Mouse (Mus musculus): Measurements from ENCODE around the gene Trp53tg5. TPM values are rescaled to one million over a fixed set of nuclear protein-coding genes. Genes with fewer than 3 reads are reported as not detected.

The Trp53tg5 gene
- polyA plus RNA-seq, 1 experiment from 2014 or later, result not detected

DNA sequence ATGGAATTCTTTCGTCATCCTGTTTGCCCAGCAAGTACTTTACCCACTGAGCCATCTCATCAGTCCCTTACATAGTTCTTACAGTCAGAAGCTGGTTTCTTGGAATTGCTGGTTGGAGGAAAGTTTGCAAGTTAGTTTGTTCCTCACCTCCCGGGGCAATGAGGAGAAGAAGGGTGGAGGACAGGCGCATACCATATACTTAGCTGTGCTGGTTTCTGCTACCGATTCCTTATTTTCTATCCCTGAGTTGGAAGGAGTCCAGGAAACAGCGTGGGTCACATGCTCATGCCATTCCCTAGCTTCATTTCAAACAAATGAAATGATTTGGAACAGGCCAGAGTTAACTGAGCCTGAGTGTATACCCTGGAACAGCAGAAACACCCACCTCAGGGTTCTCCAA is 24.6 kb downstream of the Trp53tg5 start:
- H3K9me3 ChIP-seq (ENCODE audit: control insufficient read depth, low read length), result no peaks in the 10 kb centered on the region
- ATAC-seq (ENCODE audit: low FRiP score, low TSS enrichment) (no peak), DNase-seq (no peak)
- no peaks in the 10 kb centered on the region for H3K27me3 ChIP-seq (ENCODE audit: control insufficient read depth, insufficient read depth, low read length)
- H3K36me3 ChIP-seq (ENCODE audit: control insufficient read depth, insufficient read depth, low read length), result no peaks in the 10 kb centered on the region
- no peaks in the 10 kb centered on the region for H3K4me1 ChIP-seq (ENCODE audit: control insufficient read depth, insufficient read depth, low read length)
- no peak overlapping the region for H3K9ac ChIP-seq (replicated peaks; ENCODE audit: low read length)
- 74% methylated on average over 5 of the region's 5 CpGs for WGBS
- no peak overlapping the region for H3K4me2 ChIP-seq (ENCODE audit: low read length)
- no peak overlapping the region for H3K4me3 ChIP-seq (replicated peaks; ENCODE audit: low read depth, low read length)
- H3K27ac ChIP-seq (replicated peaks; ENCODE audit: low read depth, low read length), result no peak overlapping the region

DNA sequence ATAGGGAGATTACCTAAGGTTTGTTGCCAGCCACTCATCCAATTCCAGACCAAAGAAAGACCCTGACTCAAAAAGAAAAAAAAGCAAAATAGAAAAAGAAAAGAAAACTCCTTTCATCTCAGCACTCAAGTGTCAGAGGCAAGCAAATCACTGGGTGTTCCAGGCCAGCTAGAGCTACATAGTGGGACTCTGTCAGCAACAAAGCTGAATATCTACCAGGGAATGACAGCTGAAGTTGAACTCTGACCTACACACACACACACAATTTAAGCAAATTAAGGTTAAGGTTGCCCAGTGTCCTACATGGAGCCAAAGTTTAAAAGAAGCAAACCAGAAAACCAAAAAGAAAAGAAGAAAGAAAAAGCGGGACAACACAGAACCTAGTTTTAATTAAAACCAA is 25.4 kb downstream of the Trp53tg5 start:
- no peak for DNase-seq
- H3K9ac ChIP-seq (replicated peaks; ENCODE audit: low read length), result no peak overlapping the region
- H3K4me3 ChIP-seq (replicated peaks; ENCODE audit: low read depth, low read length), result no peak overlapping the region
- 93% methylated on average over 1 of the region's 1 CpGs for WGBS
- no peaks in the 10 kb centered on the region for H3K9me3 ChIP-seq (ENCODE audit: control insufficient read depth, low read length)
- peaks cover 5% of the 10 kb centered on the region for H3K4me1 ChIP-seq (ENCODE audit: control insufficient read depth, insufficient read depth, low read length)
- no peaks in the 10 kb centered on the region for H3K27me3 ChIP-seq (ENCODE audit: control insufficient read depth, insufficient read depth, low read length)
- no peak overlapping the region for H3K27ac ChIP-seq (replicated peaks; ENCODE audit: low read depth, low read length)
- H3K4me2 ChIP-seq (ENCODE audit: low read length), result no peak overlapping the region
- no peak for ATAC-seq (ENCODE audit: low FRiP score, low TSS enrichment)
- no peaks in the 10 kb centered on the region for H3K36me3 ChIP-seq (ENCODE audit: control insufficient read depth, insufficient read depth, low read length)

DNA sequence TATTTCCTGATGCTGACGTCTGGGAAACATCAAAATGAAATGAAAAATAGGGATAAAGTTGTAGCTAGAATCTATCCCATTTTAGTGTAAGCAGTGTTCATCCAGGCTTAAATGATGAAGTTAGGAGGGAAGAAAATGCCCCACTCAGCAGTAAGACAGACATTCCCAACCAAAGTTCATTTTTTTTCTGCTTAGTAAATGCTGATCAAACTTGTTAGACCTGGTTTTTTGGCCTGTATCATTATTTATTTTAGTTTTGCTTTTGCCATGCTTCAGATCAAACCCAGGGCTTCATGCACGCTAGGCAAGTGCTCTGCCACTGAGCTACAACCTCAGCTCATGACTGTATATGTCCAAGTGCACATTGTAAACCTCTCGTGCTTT is 27.4 kb downstream of the Trp53tg5 start:
- ATAC-seq (ENCODE audit: low FRiP score, low TSS enrichment), result no peak
- H3K4me3 ChIP-seq (replicated peaks; ENCODE audit: low read depth, low read length), result no peak overlapping the region

DNA sequence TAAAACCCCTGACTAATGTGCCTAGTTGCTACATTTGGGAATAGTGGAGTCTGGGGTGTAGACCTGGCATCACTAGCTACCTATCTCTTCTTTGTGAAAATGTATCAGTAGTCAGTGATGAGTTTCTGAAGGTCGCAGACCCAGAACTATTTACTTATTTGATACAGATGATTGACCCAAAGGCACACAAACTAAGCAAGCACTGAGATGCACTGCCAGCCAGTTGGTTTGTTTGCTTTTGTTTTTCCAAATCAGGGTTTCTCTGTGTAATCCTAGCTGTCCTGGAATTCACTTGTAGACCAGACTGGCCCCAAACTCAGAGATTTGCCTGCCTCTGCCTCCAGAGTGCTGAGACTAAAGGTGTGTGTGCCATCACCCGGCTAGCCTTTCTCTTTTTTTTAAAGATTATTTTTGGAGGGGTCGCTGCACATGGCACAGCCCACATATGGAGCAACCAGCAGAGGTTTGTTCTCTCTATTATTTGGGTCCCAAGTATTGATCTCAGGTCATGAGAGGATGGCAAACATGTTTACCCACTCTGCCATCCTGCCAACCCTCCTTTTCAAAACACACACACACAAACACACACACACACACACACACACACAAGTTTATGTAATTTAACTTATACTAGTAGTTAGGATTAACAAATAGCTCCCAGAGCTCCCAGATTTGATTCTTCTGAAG is 28.0 kb downstream of the Trp53tg5 start:
- DNase-seq (no peak), ATAC-seq (ENCODE audit: low FRiP score, low TSS enrichment) (no peak)
- H3K9ac ChIP-seq (replicated peaks; ENCODE audit: low read length), result no peak overlapping the region
- H3K27ac ChIP-seq (replicated peaks; ENCODE audit: low read depth, low read length), result no peak overlapping the region
- H3K36me3 ChIP-seq (ENCODE audit: control insufficient read depth, insufficient read depth, low read length), result no peaks in the 10 kb centered on the region
- no peaks in the 10 kb centered on the region for H3K9me3 ChIP-seq (ENCODE audit: control insufficient read depth, low read length)
- 91% methylated on average over 3 of the region's 3 CpGs for WGBS
- peaks cover 15% of the 10 kb centered on the region for H3K27me3 ChIP-seq (ENCODE audit: control insufficient read depth, insufficient read depth, low read length)
- H3K4me2 ChIP-seq (ENCODE audit: low read length), result no peak overlapping the region
- H3K4me1 ChIP-seq (ENCODE audit: control insufficient read depth, insufficient read depth, low read length), result peaks cover 13% of the 10 kb centered on the region
- H3K4me3 ChIP-seq (replicated peaks; ENCODE audit: low read depth, low read length), result no peak overlapping the region

More for the DNA sequence above, 27.4 kb downstream of the Trp53tg5 start:
- H3K4me2 ChIP-seq (ENCODE audit: low read length), result no peak overlapping the region
- peaks cover 12% of the 10 kb centered on the region for H3K27me3 ChIP-seq (ENCODE audit: control insufficient read depth, insufficient read depth, low read length)
- DNase-seq, result no peak
- H3K9me3 ChIP-seq (ENCODE audit: control insufficient read depth, low read length), result no peaks in the 10 kb centered on the region
- H3K27ac ChIP-seq (replicated peaks; ENCODE audit: low read depth, low read length), result no peak overlapping the region
- H3K4me1 ChIP-seq (ENCODE audit: control insufficient read depth, insufficient read depth, low read length), result peaks cover 13% of the 10 kb centered on the region
- H3K36me3 ChIP-seq (ENCODE audit: control insufficient read depth, insufficient read depth, low read length), result no peaks in the 10 kb centered on the region
- no peak overlapping the region for H3K9ac ChIP-seq (replicated peaks; ENCODE audit: low read length)
- WGBS, result 78% methylated on average over 3 of the region's 3 CpGs

DNA sequence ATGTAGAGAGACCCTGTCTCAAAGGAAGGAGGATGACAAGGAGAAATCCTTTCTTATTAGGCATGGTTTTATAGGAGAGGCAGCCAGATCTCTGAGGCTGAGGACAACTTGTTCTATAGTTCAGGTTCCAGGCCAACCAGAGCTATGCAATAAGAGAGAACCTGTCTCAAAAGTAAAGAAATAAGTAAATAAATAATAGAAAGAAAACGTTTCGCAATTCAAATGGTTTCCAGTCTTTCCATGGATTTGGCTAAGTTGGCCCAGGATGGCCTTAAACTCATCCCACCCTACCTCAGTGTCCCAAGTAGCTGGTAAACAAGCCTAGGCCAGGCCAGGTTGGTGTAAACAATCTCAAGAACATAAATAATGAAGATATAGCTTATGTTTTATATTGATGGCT is 28.8 kb downstream of the Trp53tg5 start:
- no peak overlapping the region for H3K9ac ChIP-seq (replicated peaks; ENCODE audit: low read length)
- WGBS, result 91% methylated on average over 2 of the region's 2 CpGs

DNA sequence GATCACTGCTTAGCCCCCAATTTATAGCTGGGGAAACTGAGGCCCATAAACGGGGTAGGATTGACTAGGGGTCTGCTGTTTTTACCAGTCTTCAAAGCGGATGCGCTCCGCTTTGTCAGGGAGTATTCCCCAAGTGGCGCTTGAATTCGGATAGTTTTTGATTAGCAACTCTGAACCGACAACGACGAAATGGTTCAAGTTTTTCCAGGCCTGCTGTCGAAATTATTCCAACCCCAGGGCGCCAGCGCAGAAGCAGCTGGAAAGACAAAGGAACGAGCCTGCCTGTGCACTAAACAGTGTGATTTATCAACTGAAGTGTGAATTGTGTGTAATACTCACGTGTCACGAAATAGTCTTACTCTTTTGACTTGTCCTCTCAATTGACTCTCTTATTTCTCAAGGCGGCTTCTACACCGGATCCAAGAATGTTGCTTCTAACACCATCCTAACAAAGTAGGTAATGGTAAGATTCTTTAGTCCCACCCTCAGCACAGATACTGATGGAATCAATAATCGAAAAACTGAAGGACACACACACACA is 30.0 kb downstream of the Trp53tg5 start, which contains the start of gene Sdc4:
TSS of gene Sdc4 (minus strand) at position 428 of the 541 bp plus-strand sequence.
- H3K4me2 ChIP-seq (ENCODE audit: low read length), result peak within 1 kb of the TSS; percentile 96
- H3K27me3 ChIP-seq (ENCODE audit: control insufficient read depth, insufficient read depth, low read length), result peaks cover 15% of the 10 kb centered on the region
- no peak for ATAC-seq (ENCODE audit: low FRiP score, low TSS enrichment)
- 6% methylated on average over 18 of the region's 18 CpGs for WGBS
- no peaks in the 10 kb centered on the region for H3K9me3 ChIP-seq (ENCODE audit: control insufficient read depth, low read length)
- peaks cover 13% of the 10 kb centered on the region for H3K4me1 ChIP-seq (ENCODE audit: control insufficient read depth, insufficient read depth, low read length)
- no peaks in the 10 kb centered on the region for H3K36me3 ChIP-seq (ENCODE audit: control insufficient read depth, insufficient read depth, low read length)
- H3K4me3 ChIP-seq (replicated peaks; ENCODE audit: low read depth, low read length), result peak within 1 kb of the TSS; percentile 43
- peak within 1 kb of the TSS; percentile 63 for H3K9ac ChIP-seq (replicated peaks; ENCODE audit: low read length)
- H3K27ac ChIP-seq (replicated peaks; ENCODE audit: low read depth, low read length), result no peak within 1 kb of the TSS
- peak; percentile 50 for DNase-seq

More for the DNA sequence above, 28.8 kb downstream of the Trp53tg5 start:
- no peak overlapping the region for H3K4me3 ChIP-seq (replicated peaks; ENCODE audit: low read depth, low read length)
- no peak overlapping the region for H3K4me2 ChIP-seq (ENCODE audit: low read length)
- peaks cover 13% of the 10 kb centered on the region for H3K4me1 ChIP-seq (ENCODE audit: control insufficient read depth, insufficient read depth, low read length)
- H3K9me3 ChIP-seq (ENCODE audit: control insufficient read depth, low read length), result no peaks in the 10 kb centered on the region
- ATAC-seq (ENCODE audit: low FRiP score, low TSS enrichment), result no peak
- peaks cover 15% of the 10 kb centered on the region for H3K27me3 ChIP-seq (ENCODE audit: control insufficient read depth, insufficient read depth, low read length)
- no peak for DNase-seq
- H3K36me3 ChIP-seq (ENCODE audit: control insufficient read depth, insufficient read depth, low read length), result no peaks in the 10 kb centered on the region
- H3K27ac ChIP-seq (replicated peaks; ENCODE audit: low read depth, low read length), result no peak overlapping the region

DNA sequence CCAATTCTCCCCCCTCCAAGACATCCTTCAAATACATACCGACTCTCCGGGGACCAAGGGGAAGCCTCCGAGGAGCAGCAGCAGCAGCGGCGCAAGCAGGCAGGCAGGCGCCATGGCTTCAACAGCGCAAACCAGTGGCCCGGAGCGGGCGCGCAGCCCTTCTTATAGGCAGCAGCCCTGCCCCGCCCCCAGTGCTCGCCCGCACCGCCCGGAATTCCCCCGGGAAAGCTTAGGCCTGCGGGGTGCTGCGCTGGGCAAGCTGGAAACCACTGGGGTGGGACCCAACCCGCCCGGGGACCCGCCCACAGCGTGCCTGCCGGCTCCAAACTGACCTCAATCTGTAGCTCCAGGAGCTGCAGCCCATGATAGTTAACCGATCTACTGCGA is 30.5 kb downstream of the Trp53tg5 start:
- Histone ChIP-seq H3K4me3 (replicated peaks; ENCODE audit: low read depth, low read length) (peak overlapping the region; percentile 43), H3K27me3 (ENCODE audit: control insufficient read depth, insufficient read depth, low read length) (peaks cover 15% of the 10 kb centered on the region), H3K4me1 (ENCODE audit: control insufficient read depth, insufficient read depth, low read length) (peaks cover 13% of the 10 kb centered on the region), H3K9ac (replicated peaks; ENCODE audit: low read length) (peak overlapping the region; percentile 63), H3K9me3 (ENCODE audit: control insufficient read depth, low read length) (no peaks in the 10 kb centered on the region), H3K36me3 (ENCODE audit: control insufficient read depth, insufficient read depth, low read length) (no peaks in the 10 kb centered on the region), H3K27ac (replicated peaks; ENCODE audit: low read depth, low read length) (no peak overlapping the region), H3K4me2 (ENCODE audit: low read length) (peak overlapping the region; percentile 96)
- ATAC-seq (ENCODE audit: low FRiP score, low TSS enrichment) (peak; percentile 73; the same call in 1 of the 2 replicates), DNase-seq (peak; percentile 85)
- WGBS, result under 1% methylated on average over 26 of the region's 26 CpGs

DNA sequence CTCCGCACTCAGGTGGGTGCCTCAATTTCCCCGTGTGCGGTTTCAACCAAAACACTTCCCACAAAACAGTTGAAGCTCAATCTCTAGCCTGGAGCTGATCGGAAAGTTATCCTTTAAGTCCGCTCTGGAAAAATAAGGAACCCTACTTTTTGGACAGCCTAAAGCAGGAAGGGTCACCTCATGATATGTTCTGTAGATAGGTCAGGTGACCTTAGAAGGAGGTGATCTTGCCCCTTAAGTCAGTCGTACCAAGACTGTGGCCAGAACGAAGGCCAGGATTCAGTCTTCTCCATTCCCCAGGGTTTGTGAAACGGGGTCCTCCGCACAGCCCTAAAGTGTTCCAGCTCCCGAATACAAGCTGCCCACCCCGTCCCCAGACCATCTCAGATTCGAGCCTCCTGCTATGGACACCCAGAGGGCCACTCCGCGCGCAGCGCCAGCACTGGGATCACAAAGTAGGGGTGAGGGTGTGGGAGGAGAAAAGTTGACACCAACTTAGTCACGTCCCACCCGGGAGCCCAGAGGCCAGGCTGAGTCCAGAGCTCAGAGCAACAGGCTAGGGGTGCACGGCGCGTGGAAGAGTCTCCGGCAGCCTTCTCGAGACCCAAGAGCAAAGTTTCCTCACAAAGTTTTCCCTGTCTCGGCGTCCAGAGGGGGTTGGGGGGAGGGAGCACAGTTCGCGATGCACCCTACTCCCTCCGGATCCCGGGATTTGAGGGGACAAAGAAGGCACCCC is 31.0 kb downstream of the Trp53tg5 start:
- Histone ChIP-seq H3K27me3 (ENCODE audit: control insufficient read depth, insufficient read depth, low read length) (peaks cover 15% of the 10 kb centered on the region), H3K4me2 (ENCODE audit: low read length) (peak overlapping the region; percentile 96), H3K36me3 (ENCODE audit: control insufficient read depth, insufficient read depth, low read length) (no peaks in the 10 kb centered on the region), H3K9me3 (ENCODE audit: control insufficient read depth, low read length) (no peaks in the 10 kb centered on the region), H3K4me1 (ENCODE audit: control insufficient read depth, insufficient read depth, low read length) (peaks cover 13% of the 10 kb centered on the region), H3K9ac (replicated peaks; ENCODE audit: low read length) (peak overlapping the region; percentile 63), H3K27ac (replicated peaks; ENCODE audit: low read depth, low read length) (no peak overlapping the region), H3K4me3 (replicated peaks; ENCODE audit: low read depth, low read length) (peak overlapping the region; percentile 43)
- 2% methylated on average over 29 of the region's 29 CpGs for WGBS
- ATAC-seq (ENCODE audit: low FRiP score, low TSS enrichment) (peak; percentile 24; the same call in 1 of the 2 replicates), DNase-seq (peak; percentile 28)

Data from midbrain, embryonic 14.5 days (tissue).